Mouse (Mus musculus): Measurements from ENCODE around the gene Ptpn14.

- TF ChIP-seq CTCF (IDR thresholded peaks at IDR 0.05; ENCODE audit: low read depth, low read length) (no peak), POLR2A (IDR thresholded peaks at IDR 0.05; ENCODE audit: borderline replicate concordance, low read depth, low read length) (no peak)
These were observed 151.9 kb downstream of the Ptpn14 start for GRCm38 (mm10) chr1:189879965-189880364.

Measured in bone marrow macrophage, adult 2 months (primary cell).